Mouse (Mus musculus): ENCODE data around the gene Ppfia4. TPM values are rescaled to one million over a fixed set of nuclear protein-coding genes. Genes with fewer than 3 reads are reported as not detected.
"Not testable (repeated sequence)": the region's sequence is repeated elsewhere in the genome, so short reads cannot be mapped to it uniquely, and the experiment has no call there.

Ppfia4 gene
- polyA plus RNA-seq, 1 experiment from 2014 or later: 8.5 TPM

DNA sequence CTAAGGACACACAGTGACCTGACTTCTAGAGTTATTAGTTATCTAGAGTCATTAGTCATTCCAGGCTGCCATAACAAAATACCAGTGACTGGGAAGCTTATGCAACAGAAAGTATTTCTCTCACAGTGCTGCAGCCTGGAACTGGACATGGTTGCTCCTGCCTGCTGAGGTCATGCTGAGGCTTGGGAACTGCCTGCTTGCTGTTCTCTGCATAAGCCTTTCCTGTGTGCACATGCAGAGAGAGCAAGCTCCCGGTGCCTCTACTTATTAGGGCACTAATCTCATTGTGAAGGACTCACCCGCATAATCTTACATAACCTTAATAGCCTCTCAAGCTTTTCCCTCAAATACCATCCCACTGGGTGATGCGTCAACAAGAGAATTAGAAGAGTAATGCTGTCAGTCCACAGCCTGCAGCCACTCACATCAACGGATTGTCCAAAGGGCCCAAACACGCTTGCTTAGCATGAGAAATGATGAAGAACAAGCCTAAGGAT lies 59.9 kb downstream of the Ppfia4 start:
- H3K27ac ChIP-seq: no peak overlapping the region
- no peaks in the 10 kb centered on the region for H3K9me3 ChIP-seq
- H3K4me1 ChIP-seq: peaks cover 37% of the 10 kb centered on the region
- no peaks in the 10 kb centered on the region for H3K27me3 ChIP-seq (ENCODE audit: insufficient read depth, poor library complexity, severe bottlenecking)
- WGBS: 71% methylated on average over 5 of the region's 5 CpGs
- DNase-seq (ENCODE audit: low spot score): no peak
- H3K36me3 ChIP-seq: no peaks in the 10 kb centered on the region
- H3K4me3 ChIP-seq: no peak overlapping the region

- H3K9me3 ChIP-seq: no peaks in the 10 kb centered on the region
- DNase-seq (ENCODE audit: low spot score): no peak
- no peak overlapping the region for H3K4me3 ChIP-seq
- no peaks in the 10 kb centered on the region for H3K27me3 ChIP-seq (ENCODE audit: insufficient read depth, poor library complexity, severe bottlenecking)
- 66% methylated on average over 7 of the region's 7 CpGs for WGBS
- H3K36me3 ChIP-seq: no peaks in the 10 kb centered on the region
- peaks cover 14% of the 10 kb centered on the region for H3K4me1 ChIP-seq
- no peak overlapping the region for H3K27ac ChIP-seq
Measured at GRCm38 (mm10) chr1:134270026-134270425, 62.7 kb downstream of the Ppfia4 start.

- WGBS: 54% methylated on average over 2 of the region's 2 CpGs
- H3K4me3 ChIP-seq: no peak overlapping the region
- H3K4me1 ChIP-seq: no peaks in the 10 kb centered on the region
- no peak overlapping the region for H3K27ac ChIP-seq
- DNase-seq (ENCODE audit: low spot score): no peak
- H3K36me3 ChIP-seq: no peaks in the 10 kb centered on the region
- H3K9me3 ChIP-seq: no peaks in the 10 kb centered on the region; the same call in 1 of the 2 replicates
- no peaks in the 10 kb centered on the region for H3K27me3 ChIP-seq (ENCODE audit: insufficient read depth, poor library complexity, severe bottlenecking)
Measured at GRCm38 (mm10) chr1:134265797-134266196, 66.9 kb downstream of the Ppfia4 start.

DNA sequence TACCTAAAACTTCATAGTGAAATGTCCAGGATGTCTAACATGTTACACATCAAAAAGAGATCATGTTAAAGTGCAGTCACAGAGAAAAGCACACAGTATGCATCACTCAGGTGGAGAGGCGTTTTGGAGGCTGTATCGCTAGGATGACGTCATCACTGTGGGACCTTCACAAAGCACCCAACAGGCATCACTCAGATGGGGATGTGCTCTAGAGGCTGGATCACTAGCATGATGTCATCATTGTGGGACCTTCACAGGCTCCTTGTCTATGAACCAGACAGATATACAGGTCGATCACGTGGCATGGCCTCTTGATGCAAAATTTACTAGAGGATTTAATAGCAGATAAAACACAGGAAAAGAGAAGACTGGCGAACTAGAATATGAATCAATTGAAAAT lies 68.4 kb downstream of the Ppfia4 start:
- Histone ChIP-seq H3K4me1 (no peaks in the 10 kb centered on the region; the same call in 1 of the 2 replicates), H3K27ac (no peak overlapping the region), H3K9me3 (peaks cover 8% of the 10 kb centered on the region; the same call in 1 of the 2 replicates), H3K36me3 (no peaks in the 10 kb centered on the region), H3K27me3 (ENCODE audit: insufficient read depth, poor library complexity, severe bottlenecking) (no peaks in the 10 kb centered on the region), H3K4me3 (no peak overlapping the region)
- 84% methylated on average over 6 of the region's 6 CpGs for WGBS
- no peak for DNase-seq (ENCODE audit: low spot score)

DNA sequence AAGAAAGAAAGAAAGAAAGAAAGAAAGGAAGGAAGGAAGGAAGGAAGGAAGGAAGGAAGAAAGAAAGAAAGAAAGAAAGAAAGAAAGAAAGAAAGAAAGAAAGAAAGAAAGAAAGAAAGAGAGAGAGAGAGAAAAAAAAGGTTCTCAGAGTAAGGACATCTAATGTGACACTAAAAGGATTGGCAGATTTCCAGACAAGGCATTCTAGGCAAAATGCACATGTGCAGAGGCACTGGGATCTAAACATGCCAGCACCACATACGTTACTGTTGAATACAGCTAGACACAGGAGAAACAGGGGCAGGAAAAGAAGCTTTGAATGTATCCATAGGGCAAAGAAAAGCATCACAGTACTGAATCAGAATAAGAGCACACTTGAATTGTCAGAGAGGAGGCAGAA lies 83.0 kb downstream of the Ppfia4 start:
- not testable (repeated sequence) for H3K9me3 ChIP-seq; DNase-seq (ENCODE audit: low spot score); H3K27me3 ChIP-seq (ENCODE audit: insufficient read depth, poor library complexity, severe bottlenecking); H3K27ac ChIP-seq; H3K4me3 ChIP-seq; H3K36me3 ChIP-seq; H3K4me1 ChIP-seq
- WGBS: 81% methylated on average over 1 of the region's 1 CpGs

Other genes with a start within 250 kb of the Ppfia4 start
- gene Chit1, start 221.7 kb downstream of the Ppfia4 start, polyA plus RNA-seq (2016; fragmentation: Nextera tagmentation; extraction: Ambion mirVana): 1.1 and 2.0 TPM in 2 replicates
- 0.87 and 1.1 TPM in 2 replicates for gene Chil1, start 150.8 kb downstream of the Ppfia4 start, polyA plus RNA-seq (2016; fragmentation: Nextera tagmentation; extraction: Ambion mirVana)
- gene Mybph, start 139.5 kb downstream of the Ppfia4 start, polyA plus RNA-seq (2016; fragmentation: Nextera tagmentation; extraction: Ambion mirVana): 0.33 and 0.43 TPM in 2 replicates
- 8.0 and 8.1 TPM in 2 replicates for gene Adora1, start 97.5 kb downstream of the Ppfia4 start, polyA plus RNA-seq (2016; fragmentation: Nextera tagmentation; extraction: Ambion mirVana)
- 0.86 and 2.3 TPM in 2 replicates for gene Myog, start 42.9 kb downstream of the Ppfia4 start, polyA plus RNA-seq (2016; fragmentation: Nextera tagmentation; extraction: Ambion mirVana)
- 81.9 and 95.9 TPM in 2 replicates for gene Tmem183a, start 29.1 kb upstream of the Ppfia4 start, polyA plus RNA-seq (2016; fragmentation: Nextera tagmentation; extraction: Ambion mirVana)
- not detected in 2 replicates for gene 4933406M09Rik, start 53.0 kb upstream of the Ppfia4 start, polyA plus RNA-seq (2016; fragmentation: Nextera tagmentation; extraction: Ambion mirVana)
- 37.4 and 42.2 TPM in 2 replicates for gene Cyb5r1, start 72.6 kb upstream of the Ppfia4 start, polyA plus RNA-seq (2016; fragmentation: Nextera tagmentation; extraction: Ambion mirVana)
- gene Adipor1, start 82.5 kb upstream of the Ppfia4 start, polyA plus RNA-seq (2016; fragmentation: Nextera tagmentation; extraction: Ambion mirVana): 91.3 and 119 TPM in 2 replicates
- gene Klhl12, start 122.6 kb upstream of the Ppfia4 start, polyA plus RNA-seq (2016; fragmentation: Nextera tagmentation; extraction: Ambion mirVana): 23.8 and 25.1 TPM in 2 replicates
- 37.9 and 40.3 TPM in 2 replicates for gene Rabif, start 161.7 kb upstream of the Ppfia4 start, polyA plus RNA-seq (2016; fragmentation: Nextera tagmentation; extraction: Ambion mirVana)
- not detected in 2 replicates for gene Mgat4e, start 216.8 kb upstream of the Ppfia4 start, polyA plus RNA-seq (2016; fragmentation: Nextera tagmentation; extraction: Ambion mirVana)
- gene Kdm5b, start 227.2 kb upstream of the Ppfia4 start, polyA plus RNA-seq (2016; fragmentation: Nextera tagmentation; extraction: Ambion mirVana): 28.9 and 42.5 TPM in 2 replicates

All from heart, embryonic 10.5 days (tissue).